Mouse (Mus musculus) small intestine, adult 2 months (tissue): Measurements from ENCODE around the gene Inhbc.

Experiments
- CTCF ChIP-seq: fragments of 200-500 bp; IDR thresholded peaks from 2 replicates; pipeline ENCODE4 v1.5.1; 2012; ENCODE audit warnings: low read depth, mild to moderate bottlenecking, control low read depth, inconsistent platforms, low read length, moderate library complexity, mixed read lengths; ENCODE audit not compliant: insufficient replicate concordance, insufficient read length; ENCODE audit errors: extremely low read depth
- POLR2A ChIP-seq: fragments of 200-500 bp; IDR thresholded peaks from 2 replicates; pipeline ENCODE4 v1.6.1; 2012; ENCODE audit warnings: low read depth, mild to moderate bottlenecking, control low read depth, inconsistent platforms, low read length, moderate library complexity

DNA sequence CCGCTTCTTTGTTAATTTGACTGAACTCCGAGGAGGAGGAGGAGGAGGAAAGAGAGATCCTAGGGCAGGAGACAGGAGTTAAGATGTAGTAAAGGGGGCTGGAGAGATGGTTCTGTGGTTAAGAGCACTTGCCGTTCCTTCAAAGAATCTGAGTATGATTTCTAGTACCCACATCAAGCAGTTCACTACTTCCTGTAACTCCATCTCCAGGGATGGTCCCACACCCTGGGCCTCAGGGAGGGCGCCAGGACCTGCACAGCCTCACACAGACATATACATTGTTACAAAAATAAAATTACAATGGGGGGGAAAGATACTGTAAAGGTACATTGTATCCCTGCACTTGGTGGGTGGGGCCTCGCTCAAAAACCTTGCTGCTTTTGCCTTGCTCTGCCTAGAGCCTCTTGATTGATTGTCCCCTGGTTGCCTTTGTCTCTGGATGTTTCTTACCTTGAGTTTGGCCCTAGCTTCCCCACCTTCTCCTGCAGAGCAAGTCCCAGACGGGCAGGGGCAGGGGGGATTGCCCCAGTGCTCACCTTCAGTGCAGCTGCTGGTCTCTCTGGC lies 32.6 kb downstream of the Inhbc start:
- TF ChIP-seq CTCF (no peak), POLR2A (no peak)
